Mouse (Mus musculus): ENCODE results near the gene Ehd3. TPM values are rescaled to one million over a fixed set of nuclear protein-coding genes. Genes with fewer than 3 reads are reported as not detected.
"Not testable (repeated sequence)": the region's sequence is repeated elsewhere in the genome, so short reads cannot be mapped to it uniquely, and the experiment has no call there.

Gene Ehd3
- total and polyA plus RNA-seq, 3 experiments = 2.9 to 3.4 (median 3.2) TPM

GRCm38 (mm10) chr17:73839086-73839835 lies 35.3 kb downstream of the Ehd3 start:
- H3K4me1 ChIP-seq (ENCODE audit: control insufficient read depth, insufficient read depth, low read length) = no peaks in the 10 kb centered on the region
- H3K27me3 ChIP-seq (ENCODE audit: control insufficient read depth, insufficient read depth, low read length) = no peaks in the 10 kb centered on the region
- H3K9ac ChIP-seq (ENCODE audit: low read depth, low read length) = no peak overlapping the region
- TF ChIP-seq EP300 (IDR thresholded peaks at IDR 0.05; ENCODE audit: insufficient read depth, low read depth, low read length) (no peak), POLR2A (IDR thresholded peaks at IDR 0.05; ENCODE audit: insufficient read depth, low read depth, low read length) (no peak), CTCF (IDR thresholded peaks at IDR 0.05) (no peak)
- H3K79me2 ChIP-seq (replicated peaks; ENCODE audit: control insufficient read depth, insufficient read depth, low read length) = no peaks in the 10 kb centered on the region
- H3K36me3 ChIP-seq (ENCODE audit: control insufficient read depth, insufficient read depth, low read length) = no peaks in the 10 kb centered on the region
- H3K4me3 ChIP-seq = no peak overlapping the region
- DNase-seq = no peak
- 33% methylated on average over 3 of the region's 3 CpGs for WGBS
- H3K27ac ChIP-seq = no peak overlapping the region
- intact Hi-C loops (cut with DNase I) = no loop called here

- intact Hi-C loops (cut with DNase I); H3K36me3 ChIP-seq (ENCODE audit: control insufficient read depth, insufficient read depth, low read length); H3K79me2 ChIP-seq (replicated peaks; ENCODE audit: control insufficient read depth, insufficient read depth, low read length); H3K4me3 ChIP-seq; H3K4me1 ChIP-seq (ENCODE audit: control insufficient read depth, insufficient read depth, low read length); H3K27me3 ChIP-seq (ENCODE audit: control insufficient read depth, insufficient read depth, low read length); DNase-seq; H3K9ac ChIP-seq (ENCODE audit: low read depth, low read length); H3K27ac ChIP-seq: not testable (repeated sequence)
- 12% methylated on average over 1 of the region's 1 CpGs for WGBS
These were observed 35.9 kb downstream of the Ehd3 start for GRCm38 (mm10) chr17:73839876-73840275.

GRCm38 (mm10) chr17:73842963-73843362 lies 39.0 kb downstream of the Ehd3 start:
- Histone ChIP-seq H3K27me3 (ENCODE audit: control insufficient read depth, insufficient read depth, low read length) (no peaks in the 10 kb centered on the region), H3K9ac (ENCODE audit: low read depth, low read length) (no peak overlapping the region), H3K4me1 (ENCODE audit: control insufficient read depth, insufficient read depth, low read length) (no peaks in the 10 kb centered on the region), H3K36me3 (ENCODE audit: control insufficient read depth, insufficient read depth, low read length) (no peaks in the 10 kb centered on the region), H3K79me2 (replicated peaks; ENCODE audit: control insufficient read depth, insufficient read depth, low read length) (no peaks in the 10 kb centered on the region), H3K4me3 (no peak overlapping the region), H3K27ac (no peak overlapping the region)
- WGBS = 90% methylated on average over 1 of the region's 1 CpGs
- intact Hi-C loops (cut with DNase I) = no loop called here
- TF ChIP-seq EP300 (IDR thresholded peaks at IDR 0.05; ENCODE audit: insufficient read depth, low read depth, low read length) (no peak), CTCF (IDR thresholded peaks at IDR 0.05) (no peak), POLR2A (IDR thresholded peaks at IDR 0.05; ENCODE audit: insufficient read depth, low read depth, low read length) (no peak)
- DNase-seq = no peak

GRCm38 (mm10) chr17:73845632-73846031 lies 41.7 kb downstream of the Ehd3 start:
- Histone ChIP-seq H3K9ac (ENCODE audit: low read depth, low read length) (no peak overlapping the region), H3K4me3 (no peak overlapping the region), H3K4me1 (ENCODE audit: control insufficient read depth, insufficient read depth, low read length) (no peaks in the 10 kb centered on the region), H3K27ac (no peak overlapping the region), H3K36me3 (ENCODE audit: control insufficient read depth, insufficient read depth, low read length) (no peaks in the 10 kb centered on the region), H3K27me3 (ENCODE audit: control insufficient read depth, insufficient read depth, low read length) (no peaks in the 10 kb centered on the region), H3K79me2 (replicated peaks; ENCODE audit: control insufficient read depth, insufficient read depth, low read length) (no peaks in the 10 kb centered on the region)
- no peak for DNase-seq
- intact Hi-C loops (cut with DNase I) = no loop called here
- TF ChIP-seq CTCF (IDR thresholded peaks at IDR 0.05) (no peak), POLR2A (IDR thresholded peaks at IDR 0.05; ENCODE audit: insufficient read depth, low read depth, low read length) (no peak), EP300 (IDR thresholded peaks at IDR 0.05; ENCODE audit: insufficient read depth, low read depth, low read length) (no peak)
- 44% methylated on average over 3 of the region's 3 CpGs for WGBS

GRCm38 (mm10) chr17:73847399-73847798 lies 43.5 kb downstream of the Ehd3 start:
- no peak overlapping the region for H3K4me3 ChIP-seq
- TF ChIP-seq CTCF (IDR thresholded peaks at IDR 0.05) (no peak), POLR2A (IDR thresholded peaks at IDR 0.05; ENCODE audit: insufficient read depth, low read depth, low read length) (no peak), EP300 (IDR thresholded peaks at IDR 0.05; ENCODE audit: insufficient read depth, low read depth, low read length) (no peak)

GRCm38 (mm10) chr17:73853041-73853440 lies 49.1 kb downstream of the Ehd3 start:
- Histone ChIP-seq H3K36me3 (ENCODE audit: control insufficient read depth, insufficient read depth, low read length) (no peaks in the 10 kb centered on the region), H3K9ac (ENCODE audit: low read depth, low read length) (no peak overlapping the region), H3K79me2 (replicated peaks; ENCODE audit: control insufficient read depth, insufficient read depth, low read length) (no peaks in the 10 kb centered on the region), H3K27ac (no peak overlapping the region), H3K27me3 (ENCODE audit: control insufficient read depth, insufficient read depth, low read length) (no peaks in the 10 kb centered on the region), H3K4me1 (ENCODE audit: control insufficient read depth, insufficient read depth, low read length) (peaks cover 1% of the 10 kb centered on the region; the same call in 1 of the 2 replicates), H3K4me3 (no peak overlapping the region)
- DNase-seq = no peak
- intact Hi-C loops (cut with DNase I) = no loop called here
- 25% methylated on average over 11 of the region's 11 CpGs for WGBS
- no peak for TF ChIP-seq POLR2A (IDR thresholded peaks at IDR 0.05; ENCODE audit: insufficient read depth, low read depth, low read length)
- no peak for TF ChIP-seq CTCF (IDR thresholded peaks at IDR 0.05)
- TF ChIP-seq EP300 (IDR thresholded peaks at IDR 0.05; ENCODE audit: insufficient read depth, low read depth, low read length) = no peak

More at GRCm38 (mm10) chr17:73847399-73847798, 43.5 kb downstream of the Ehd3 start:
- Histone ChIP-seq H3K36me3 (ENCODE audit: control insufficient read depth, insufficient read depth, low read length) (no peaks in the 10 kb centered on the region), H3K79me2 (replicated peaks; ENCODE audit: control insufficient read depth, insufficient read depth, low read length) (no peaks in the 10 kb centered on the region), H3K9ac (ENCODE audit: low read depth, low read length) (no peak overlapping the region), H3K27me3 (ENCODE audit: control insufficient read depth, insufficient read depth, low read length) (no peaks in the 10 kb centered on the region), H3K4me1 (ENCODE audit: control insufficient read depth, insufficient read depth, low read length) (no peaks in the 10 kb centered on the region), H3K27ac (no peak overlapping the region)
- no peak for DNase-seq
- 76% methylated on average over 1 of the region's 1 CpGs for WGBS
- intact Hi-C loops (cut with DNase I) = no loop called here
